Mouse (Mus musculus): Measurements from ENCODE around the gene Nostrin. TPM values are rescaled to one million over a fixed set of nuclear protein-coding genes. Genes with fewer than 3 reads are reported as not detected.
A peak's percentile ranks its signal among the peaks of the same experiment; 100 is the strongest.

Gene Nostrin
- total RNA-seq (2018; cell fraction: chromatin; rRNA removed): 10 to 100 TPM in 20 of 26 experiments, 1 to 10 TPM in 6; 6.0 to 39.1 (median 18.0) TPM
- 10 to 100 TPM; 16.6 to 30.5 (median 22.5) TPM for total RNA-seq (2018; cell fraction: cytosol; rRNA removed)
- total RNA-seq (2018; cell fraction: nucleus; rRNA removed): 10 to 100 TPM in 18 of 26 experiments, 1 to 10 TPM in 8; 6.1 to 23.4 (median 12.8) TPM
- 14.8 to 24.1 TPM (median 19.4 TPM) in 3 replicates for polyA plus RNA-seq (2018)

DNA sequence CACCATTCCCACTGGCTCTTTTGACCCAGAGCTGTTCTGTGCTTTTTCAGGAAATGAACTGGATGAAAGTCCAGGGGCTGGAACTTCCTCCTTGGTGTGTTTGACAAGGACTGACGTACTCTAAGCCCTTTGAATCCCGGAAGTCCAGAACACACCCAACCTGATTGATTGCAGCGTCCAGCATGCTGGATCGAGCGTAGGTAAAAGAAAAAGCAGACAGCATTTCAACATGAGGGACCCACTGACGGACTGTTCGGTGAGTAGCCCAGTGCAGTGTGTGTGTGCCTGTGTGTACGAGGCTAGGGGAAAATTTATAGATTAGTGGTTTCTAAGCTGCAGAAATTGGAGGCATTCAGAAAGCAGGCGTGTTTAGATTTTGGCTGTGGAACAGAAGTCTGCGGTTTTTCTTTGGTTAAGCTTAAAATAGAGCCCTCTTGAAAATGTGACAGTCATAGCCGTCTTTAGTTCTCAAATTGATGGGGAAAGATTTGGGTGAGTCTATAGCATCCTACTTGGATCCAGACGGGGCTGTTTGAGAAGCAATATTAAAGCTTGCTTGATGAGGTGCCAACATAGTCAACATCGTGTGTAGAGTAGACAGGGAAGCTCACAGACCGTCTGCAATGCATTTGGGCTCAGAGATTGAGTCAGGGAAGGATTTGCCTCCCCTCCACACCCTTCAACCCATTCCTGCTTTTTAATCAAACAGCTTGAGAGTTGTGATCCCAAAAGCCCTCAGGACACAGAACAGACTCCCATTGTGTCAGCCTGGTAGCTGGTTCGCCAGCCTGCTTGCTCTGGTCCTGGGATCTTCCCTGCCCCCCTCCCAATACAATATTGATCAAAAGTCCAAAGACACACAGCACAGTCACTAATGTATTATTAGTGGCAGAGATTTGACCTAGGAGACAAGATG lies at the start of gene Nostrin:
Gene Nostrin, plus strand, starts transcription at position 140 of the 916 bp plus-strand sequence.
- H3K27ac ChIP-seq: peak within 1 kb of the TSS; percentile 42
- 6% methylated on average over 15 of the region's 15 CpGs for WGBS (ENCODE audit: missing documents)

DNA sequence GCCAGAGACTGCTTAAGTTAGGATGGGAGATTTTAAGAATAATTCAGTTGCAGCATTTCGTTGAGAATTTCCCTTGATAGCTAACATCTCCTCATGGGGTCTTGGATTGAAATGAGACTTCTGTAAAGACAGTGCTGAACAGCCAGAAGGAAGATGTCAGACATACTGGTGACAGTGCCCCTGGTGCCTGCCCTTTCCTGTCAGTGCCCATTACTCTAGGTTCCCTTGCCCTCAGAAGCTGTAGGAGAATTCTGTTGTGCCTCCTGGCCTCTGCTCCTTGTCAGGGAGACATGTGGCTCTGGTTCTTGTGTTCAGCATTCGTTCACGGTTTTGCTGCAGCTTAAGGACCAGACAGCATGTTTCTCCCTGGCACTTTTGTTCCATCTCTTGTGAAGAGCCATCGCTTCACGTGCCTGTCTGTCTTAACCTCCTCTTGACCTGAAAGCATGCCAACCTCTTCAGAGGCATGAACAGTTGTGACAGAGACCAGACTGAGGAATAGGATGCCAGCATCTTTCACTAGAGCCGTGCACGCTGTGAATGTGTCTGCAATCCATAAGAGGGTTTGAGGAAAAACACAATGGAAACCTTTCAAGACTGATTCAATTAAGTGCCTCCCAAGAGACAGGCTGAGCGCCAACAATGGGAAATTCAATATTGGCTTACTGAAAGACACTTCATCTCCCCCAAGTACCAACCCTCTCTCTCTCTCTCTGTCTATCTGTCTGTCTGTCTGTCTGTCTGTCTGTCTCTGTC lies 48.9 kb upstream of the Nostrin start:
- H3K4me3 ChIP-seq (ENCODE audit: inconsistent target): no peak overlapping the region
- H3K27ac ChIP-seq: no peak overlapping the region
- H3K36me3 ChIP-seq (ENCODE audit: inconsistent target): peaks cover 37% of the 10 kb centered on the region
- WGBS (ENCODE audit: missing documents): 95% methylated on average over 8 of the region's 8 CpGs
- H3K79me2 ChIP-seq (ENCODE audit: inconsistent target): no peaks in the 10 kb centered on the region

More for the DNA sequence above, at the start of gene Nostrin:
- no peaks in the 10 kb centered on the region for H3K36me3 ChIP-seq (ENCODE audit: inconsistent target)
- peak within 1 kb of the TSS; percentile 62 for H3K4me3 ChIP-seq (ENCODE audit: inconsistent target)
- H3K79me2 ChIP-seq (ENCODE audit: inconsistent target): peaks cover 22% of the 10 kb centered on the region

DNA sequence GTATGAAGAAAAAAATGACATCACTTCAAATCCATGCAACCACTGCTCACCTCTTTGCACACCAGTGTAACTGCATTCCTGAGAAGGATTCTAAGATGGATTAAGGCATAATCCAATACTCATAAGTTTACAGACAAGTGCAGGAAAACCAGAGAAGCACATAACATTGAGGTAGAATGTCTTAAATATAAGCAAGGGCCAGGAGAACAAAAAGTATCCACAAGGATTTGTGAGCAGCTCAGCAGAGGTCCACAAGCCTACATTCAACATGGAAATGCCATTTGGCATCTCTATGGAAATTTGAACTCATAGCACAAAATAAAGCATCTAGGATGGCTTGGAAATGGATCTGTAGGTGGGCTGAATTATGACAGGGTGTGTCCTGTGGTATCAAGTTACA lies 39.8 kb upstream of the Nostrin start:
- H3K79me2 ChIP-seq (ENCODE audit: inconsistent target): no peaks in the 10 kb centered on the region
- peaks cover 14% of the 10 kb centered on the region; the same call in 1 of the 2 replicates for H3K36me3 ChIP-seq (ENCODE audit: inconsistent target)
- no peak overlapping the region for H3K27ac ChIP-seq
- H3K4me3 ChIP-seq (ENCODE audit: inconsistent target): no peak overlapping the region

DNA sequence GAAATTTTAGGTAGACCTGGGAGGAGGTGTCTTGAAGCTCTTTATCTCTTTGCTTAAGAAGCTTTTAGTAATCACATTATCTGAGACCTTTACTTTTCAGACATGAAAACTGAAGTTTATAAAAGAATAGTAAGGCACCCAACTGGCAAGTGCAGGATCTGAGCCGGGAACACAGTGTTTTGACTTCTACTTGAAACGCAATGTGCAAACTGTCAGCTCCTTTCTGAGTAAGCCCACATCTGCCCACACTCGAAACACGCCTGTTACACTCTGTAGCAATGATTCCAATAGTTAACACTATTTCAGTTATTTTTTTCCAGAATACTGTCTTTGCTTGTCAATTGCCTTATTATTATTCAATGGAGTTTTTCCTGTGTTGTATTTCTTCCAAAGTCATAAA lies 38.8 kb upstream of the Nostrin start:
- Histone ChIP-seq H3K79me2 (ENCODE audit: inconsistent target) (no peaks in the 10 kb centered on the region), H3K36me3 (ENCODE audit: inconsistent target) (peaks cover 13% of the 10 kb centered on the region; the same call in 1 of the 2 replicates), H3K27ac (no peak overlapping the region), H3K4me3 (ENCODE audit: inconsistent target) (no peak overlapping the region)
- 100% methylated on average over 4 of the region's 4 CpGs for WGBS (ENCODE audit: missing documents)

DNA sequence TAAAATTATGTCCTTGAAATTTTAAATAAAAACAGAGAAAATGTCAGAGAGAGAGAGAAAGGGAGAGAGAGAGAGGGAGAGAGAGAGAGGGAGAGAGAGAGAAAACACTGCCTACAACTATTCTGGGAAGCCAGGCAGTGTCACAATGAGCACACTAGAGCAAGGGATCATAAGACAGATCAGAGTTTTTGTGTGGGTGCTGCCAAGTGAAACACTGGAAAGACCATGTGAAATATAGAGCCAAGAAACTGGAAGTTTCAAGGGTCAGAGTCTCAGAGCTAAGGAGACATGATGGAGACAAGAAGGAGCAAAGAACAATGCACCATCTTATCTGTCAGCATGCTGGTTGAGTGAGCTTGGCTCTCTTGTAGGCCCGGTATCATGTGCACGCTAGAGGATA lies 38.1 kb upstream of the Nostrin start:
- Histone ChIP-seq H3K27ac (no peak overlapping the region), H3K36me3 (ENCODE audit: inconsistent target) (peaks cover 6% of the 10 kb centered on the region; the same call in 1 of the 2 replicates), H3K79me2 (ENCODE audit: inconsistent target) (no peaks in the 10 kb centered on the region), H3K4me3 (ENCODE audit: inconsistent target) (no peak overlapping the region)
- 97% methylated on average over 2 of the region's 2 CpGs for WGBS (ENCODE audit: missing documents)

DNA sequence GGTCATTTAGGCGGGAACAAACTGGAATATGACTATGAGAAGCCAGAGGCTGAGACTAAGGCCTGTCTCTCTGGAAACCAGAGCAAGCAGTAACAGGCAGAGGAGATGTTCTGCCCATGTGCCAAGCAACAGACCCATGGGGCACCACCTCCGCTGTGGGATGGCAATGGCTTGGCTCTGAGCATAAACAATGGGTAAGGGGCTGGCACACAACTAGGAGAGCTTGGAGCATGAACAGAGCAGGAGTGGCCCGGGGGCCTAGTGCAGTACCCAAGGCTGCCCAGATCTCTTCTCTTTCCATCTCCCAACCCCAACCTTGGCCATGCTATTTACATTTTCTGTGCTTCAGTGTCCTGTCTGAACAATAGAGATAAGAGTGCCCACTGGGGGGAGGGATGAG lies 36.9 kb upstream of the Nostrin start:
- Histone ChIP-seq H3K4me3 (ENCODE audit: inconsistent target) (no peak overlapping the region), H3K36me3 (ENCODE audit: inconsistent target) (peaks cover 5% of the 10 kb centered on the region; the same call in 1 of the 2 replicates), H3K27ac (no peak overlapping the region), H3K79me2 (ENCODE audit: inconsistent target) (no peaks in the 10 kb centered on the region)
- WGBS (ENCODE audit: missing documents): 97% methylated on average over 3 of the region's 3 CpGs

DNA sequence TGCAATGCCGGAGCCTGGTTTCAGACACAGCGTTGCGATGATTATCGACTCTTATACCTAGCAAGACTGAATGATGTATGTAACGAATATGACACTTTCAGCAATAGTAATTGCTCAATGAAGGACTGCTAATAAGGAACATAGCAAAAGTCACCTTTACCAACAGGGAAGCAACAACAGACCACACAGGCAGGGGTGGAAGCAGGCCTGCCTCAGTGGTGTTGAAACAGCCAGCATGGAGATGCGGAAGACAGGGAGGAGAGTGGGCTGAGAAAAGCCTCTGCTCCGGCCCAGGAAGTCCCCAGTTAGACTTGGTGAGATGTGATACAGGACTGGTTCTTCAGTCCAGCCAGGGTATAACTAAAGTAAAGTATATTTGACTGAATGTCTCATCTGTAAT lies 36.5 kb upstream of the Nostrin start:
- WGBS (ENCODE audit: missing documents): 94% methylated on average over 7 of the region's 7 CpGs
- no peak overlapping the region for H3K27ac ChIP-seq
- no peak overlapping the region for H3K4me3 ChIP-seq (ENCODE audit: inconsistent target)
- no peaks in the 10 kb centered on the region for H3K79me2 ChIP-seq (ENCODE audit: inconsistent target)
- H3K36me3 ChIP-seq (ENCODE audit: inconsistent target): peaks cover 5% of the 10 kb centered on the region; the same call in 1 of the 2 replicates

DNA sequence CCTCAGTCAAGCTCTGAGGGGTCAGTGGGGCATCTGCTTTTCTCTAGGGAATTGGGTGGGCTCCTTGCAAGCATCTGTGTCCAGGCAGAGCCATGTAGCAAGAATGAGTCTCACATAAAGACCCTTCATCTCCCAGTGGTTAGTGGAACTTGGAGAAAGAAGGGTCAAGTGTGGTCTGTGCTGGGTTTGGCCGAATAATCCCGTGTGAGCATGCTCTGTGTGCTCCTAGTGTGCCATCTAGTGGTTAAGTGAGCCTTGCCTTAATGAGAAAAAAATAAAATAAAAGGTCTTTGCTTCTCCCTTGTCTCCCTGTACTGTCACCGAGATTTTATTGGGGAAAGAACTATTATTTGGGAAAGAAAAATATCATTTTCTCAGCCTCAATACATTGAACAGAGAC lies 34.9 kb upstream of the Nostrin start:
- H3K27ac ChIP-seq: no peak overlapping the region
- H3K79me2 ChIP-seq (ENCODE audit: inconsistent target): no peaks in the 10 kb centered on the region
- WGBS (ENCODE audit: missing documents): 6% methylated on average over 3 of the region's 3 CpGs
- H3K4me3 ChIP-seq (ENCODE audit: inconsistent target): no peak overlapping the region
- H3K36me3 ChIP-seq (ENCODE audit: inconsistent target): peaks cover 14% of the 10 kb centered on the region; the same call in 1 of the 2 replicates

DNA sequence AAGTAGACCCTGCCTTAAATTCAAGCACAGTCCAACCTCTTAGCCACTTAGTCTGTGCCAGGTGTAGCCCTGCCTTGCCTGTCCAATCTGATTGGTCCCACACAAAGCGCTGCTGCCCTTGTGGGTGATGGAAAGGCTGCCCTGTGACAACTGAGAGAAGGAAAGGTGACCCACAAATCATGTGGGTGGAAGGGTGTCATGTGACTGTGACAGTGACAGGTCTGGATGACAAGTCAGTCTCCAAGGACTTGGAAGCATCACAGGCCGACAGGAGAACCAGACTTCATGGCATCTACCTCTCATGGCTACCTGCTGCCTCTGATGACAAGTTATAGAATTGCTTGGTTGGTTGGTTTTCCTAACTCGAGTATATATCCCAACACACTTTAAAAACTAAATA lies 32.1 kb upstream of the Nostrin start:
- Histone ChIP-seq H3K27ac (no peak overlapping the region), H3K36me3 (ENCODE audit: inconsistent target) (peaks cover 8% of the 10 kb centered on the region), H3K4me3 (ENCODE audit: inconsistent target) (no peak overlapping the region), H3K79me2 (ENCODE audit: inconsistent target) (no peaks in the 10 kb centered on the region)
- 85% methylated on average over 3 of the region's 3 CpGs for WGBS (ENCODE audit: missing documents)

DNA sequence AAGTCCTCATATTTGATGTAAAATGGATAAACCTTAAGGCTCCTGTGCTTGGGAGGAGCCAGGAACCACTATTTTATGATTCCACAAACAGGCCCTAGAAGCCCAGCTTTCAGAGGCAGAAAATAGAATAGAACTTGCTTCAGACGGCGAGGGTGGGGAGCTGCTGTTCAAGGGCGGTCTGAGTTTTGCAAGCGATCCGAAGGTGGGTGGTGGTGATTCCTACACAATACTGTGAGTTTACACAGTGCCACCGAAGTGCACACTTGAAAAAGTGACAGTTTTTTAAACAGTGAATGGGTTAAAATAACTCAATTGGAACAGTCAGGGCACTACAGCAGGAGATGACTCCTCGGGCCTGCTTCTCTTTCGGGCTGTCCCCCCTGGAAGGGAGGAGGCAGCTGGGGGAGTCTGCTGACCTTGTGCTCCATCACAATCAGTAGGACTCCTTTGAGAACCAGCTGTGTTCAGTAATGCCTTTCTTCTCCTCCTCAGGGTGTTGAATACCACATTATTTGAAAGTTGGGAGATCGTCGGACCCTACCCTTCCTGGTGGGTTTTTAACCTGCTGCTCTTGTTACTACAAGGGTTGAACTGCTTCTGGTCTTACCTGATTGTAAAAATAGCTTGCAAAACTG lies 31.0 kb upstream of the Nostrin start:
- Histone ChIP-seq H3K27ac (no peak overlapping the region), H3K4me3 (ENCODE audit: inconsistent target) (no peak overlapping the region), H3K79me2 (ENCODE audit: inconsistent target) (no peaks in the 10 kb centered on the region), H3K36me3 (ENCODE audit: inconsistent target) (peaks cover 8% of the 10 kb centered on the region)
- 92% methylated on average over 10 of the region's 10 CpGs for WGBS (ENCODE audit: missing documents)

DNA sequence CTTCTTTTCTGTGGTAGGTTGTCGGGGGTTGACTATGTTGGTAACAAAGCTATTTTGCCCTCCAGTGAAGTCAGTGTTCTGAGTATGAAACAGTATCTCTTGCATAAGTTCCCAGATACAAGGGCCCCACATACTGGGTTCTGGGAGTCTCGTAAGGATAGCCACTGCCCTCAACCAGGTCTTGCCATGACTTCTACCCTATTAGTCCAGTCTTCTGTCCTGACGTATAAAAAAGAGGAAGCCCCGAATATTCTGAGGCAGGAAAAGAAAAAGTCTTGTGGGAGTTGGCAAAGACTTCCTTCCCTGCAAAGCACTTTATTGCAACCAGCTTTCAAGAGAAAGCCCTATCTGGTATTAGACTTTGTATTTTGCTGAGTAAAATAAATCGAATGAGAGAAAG lies 26.4 kb upstream of the Nostrin start:
- Histone ChIP-seq H3K36me3 (ENCODE audit: inconsistent target) (peaks cover 43% of the 10 kb centered on the region), H3K4me3 (ENCODE audit: inconsistent target) (no peak overlapping the region), H3K79me2 (ENCODE audit: inconsistent target) (no peaks in the 10 kb centered on the region), H3K27ac (peak overlapping the region; percentile 51)
- WGBS (ENCODE audit: missing documents): 8% methylated on average over 5 of the region's 5 CpGs

DNA sequence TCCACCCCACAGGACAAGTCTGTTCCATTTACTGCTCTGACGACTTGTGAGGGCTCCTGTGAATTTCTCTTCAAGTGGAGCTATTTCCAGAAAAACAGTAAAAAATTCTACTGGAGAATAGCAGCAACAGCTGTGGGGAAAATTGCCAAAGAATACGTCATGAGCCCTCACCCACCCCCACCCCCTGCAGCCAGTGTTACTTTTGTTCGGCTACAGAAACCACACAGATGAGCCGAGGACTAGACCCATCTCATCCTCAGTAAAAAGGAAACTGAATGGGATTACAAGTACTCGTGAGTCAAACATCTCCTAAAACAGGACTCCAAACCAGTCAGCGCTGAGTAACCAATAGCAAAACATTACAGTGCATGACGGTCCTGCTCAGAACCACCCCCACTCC lies 25.9 kb upstream of the Nostrin start:
- Histone ChIP-seq H3K79me2 (ENCODE audit: inconsistent target) (no peaks in the 10 kb centered on the region), H3K36me3 (ENCODE audit: inconsistent target) (peaks cover 43% of the 10 kb centered on the region), H3K27ac (peak overlapping the region; percentile 51), H3K4me3 (ENCODE audit: inconsistent target) (no peak overlapping the region)
- WGBS (ENCODE audit: missing documents): 45% methylated on average over 7 of the region's 7 CpGs

DNA sequence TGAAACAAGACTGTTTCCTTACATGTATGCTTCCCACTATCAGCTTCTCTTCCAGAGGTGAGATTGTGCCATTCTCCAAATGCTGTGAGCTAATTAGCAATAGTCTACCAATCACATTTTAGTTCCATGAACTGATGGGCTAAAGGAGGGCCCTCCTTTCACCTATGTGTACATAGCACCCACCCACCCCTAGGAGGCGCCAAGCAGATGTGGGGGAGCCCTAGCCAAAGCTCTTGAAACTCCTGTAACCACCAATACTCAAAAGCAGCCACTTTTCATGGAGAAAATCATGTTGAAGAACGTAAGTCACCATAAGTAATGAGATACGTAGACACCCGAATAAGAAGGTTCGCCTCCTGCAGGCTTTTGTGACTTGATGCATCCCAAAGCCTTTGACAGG lies 23.0 kb upstream of the Nostrin start:
- H3K36me3 ChIP-seq (ENCODE audit: inconsistent target): peaks cover 40% of the 10 kb centered on the region
- no peak overlapping the region for H3K4me3 ChIP-seq (ENCODE audit: inconsistent target)
- no peak overlapping the region for H3K27ac ChIP-seq
- 95% methylated on average over 5 of the region's 5 CpGs for WGBS (ENCODE audit: missing documents)
- no peaks in the 10 kb centered on the region for H3K79me2 ChIP-seq (ENCODE audit: inconsistent target)

DNA sequence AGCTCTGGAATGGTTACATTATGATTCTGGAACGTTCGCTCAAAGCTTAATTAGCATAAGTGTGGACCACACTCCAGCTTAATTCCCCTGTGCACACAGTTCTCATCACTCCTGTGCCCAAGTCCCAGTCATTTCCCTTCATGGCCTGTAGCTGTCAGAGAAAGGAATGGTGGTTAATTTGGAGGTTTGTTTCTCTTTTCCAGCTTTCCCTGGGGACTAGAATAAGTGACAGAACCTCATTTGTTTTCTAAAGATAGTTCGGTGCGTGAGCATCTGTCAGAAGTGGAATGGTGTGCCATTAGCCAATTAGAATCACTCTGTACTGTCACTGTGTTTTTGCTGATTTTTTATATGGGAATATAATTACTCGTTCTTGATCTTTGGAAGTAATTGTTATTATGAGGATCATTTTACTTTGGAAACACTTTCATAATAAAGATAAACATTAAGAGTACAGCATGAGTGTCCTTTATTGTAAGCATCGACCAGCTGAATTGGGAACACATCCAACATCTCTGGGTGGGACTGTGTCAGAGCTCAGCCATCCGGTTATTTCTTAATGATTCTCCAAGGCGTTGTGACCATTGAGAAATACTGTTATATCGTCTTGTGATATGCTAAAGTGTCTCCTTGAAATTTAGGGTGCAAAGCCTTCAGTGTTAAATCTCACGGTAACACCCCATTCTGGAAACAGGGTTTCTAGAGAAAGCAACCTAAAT lies 21.6 kb upstream of the Nostrin start:
- H3K4me3 ChIP-seq (ENCODE audit: inconsistent target): no peak overlapping the region
- WGBS (ENCODE audit: missing documents): 94% methylated on average over 10 of the region's 10 CpGs
- peaks cover 40% of the 10 kb centered on the region for H3K36me3 ChIP-seq (ENCODE audit: inconsistent target)
- H3K27ac ChIP-seq: no peak overlapping the region
- H3K79me2 ChIP-seq (ENCODE audit: inconsistent target): no peaks in the 10 kb centered on the region
